Mouse (Mus musculus): Measurements from ENCODE around the gene Arhgef6. TPM values are rescaled to one million over a fixed set of nuclear protein-coding genes. Genes with fewer than 3 reads are reported as not detected.

The Arhgef6 gene
- polyA plus RNA-seq (2014; fragmentation: Illumina TruSeq; extraction: RNeasy Lipid Tissue Mini Kit (QIAGEN cat#74804); ENCODE audit: low replicate concordance): 22.1 TPM

DNA sequence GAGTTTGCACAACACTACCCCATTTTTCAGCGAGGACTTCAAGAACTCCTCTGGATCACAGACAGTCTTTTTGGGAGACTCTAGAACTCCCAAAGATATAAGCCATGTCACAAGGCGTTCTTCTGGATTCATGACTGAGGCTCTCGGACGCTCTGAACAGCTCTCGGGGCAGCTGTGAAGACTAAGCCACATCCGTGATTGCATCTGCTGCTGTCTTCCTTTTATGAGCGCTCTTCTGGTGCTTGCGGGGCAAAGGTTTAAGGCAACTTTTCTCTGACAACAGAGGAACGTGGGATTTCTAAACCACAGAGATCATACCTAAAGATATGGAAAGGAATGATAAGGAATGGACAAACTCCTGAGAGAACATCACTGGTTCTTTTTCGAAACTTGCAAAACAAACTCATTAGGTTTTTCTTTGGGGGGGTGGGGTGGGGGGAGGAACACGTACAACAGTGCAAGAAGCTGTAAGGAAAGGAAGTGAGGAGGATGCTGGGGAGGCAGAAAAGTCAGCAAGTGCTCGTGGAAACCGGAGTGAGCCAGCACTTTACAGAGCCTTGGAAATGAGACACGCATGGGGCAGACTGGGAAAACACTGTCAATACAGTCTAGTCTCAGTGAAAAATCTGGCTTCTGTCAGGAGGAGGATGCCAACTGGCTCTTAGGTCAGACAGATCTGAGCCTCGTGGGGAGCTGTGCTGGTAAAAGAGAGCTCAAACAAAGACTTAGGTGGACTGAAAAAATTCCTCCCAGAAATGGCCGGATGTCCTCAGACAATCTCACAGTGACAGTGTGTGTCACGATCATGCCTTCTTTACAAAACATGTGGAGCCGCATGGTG is at the start of gene Arhgef6:
TSS of gene Arhgef6 (minus strand) at position 359 of the 841 bp plus-strand sequence.

DNA sequence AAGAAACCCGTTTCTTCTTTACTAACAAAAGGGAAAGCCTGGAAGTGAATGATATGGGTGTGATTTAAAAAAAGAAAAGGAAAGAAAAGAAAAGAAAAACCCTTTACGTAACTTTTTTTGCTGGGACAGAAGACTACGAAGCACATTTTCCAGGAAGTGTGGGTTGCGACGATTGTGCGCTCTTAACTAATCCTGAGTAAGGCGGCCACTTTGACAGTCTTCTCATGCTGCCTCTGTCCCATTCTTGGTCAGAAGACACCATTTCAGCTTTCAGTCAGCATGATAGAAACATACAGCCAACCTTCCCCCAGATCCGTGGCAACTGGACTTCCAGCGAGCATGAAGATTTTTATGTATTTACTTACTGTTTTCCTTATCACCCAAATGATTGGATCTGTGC is 126.7 kb downstream of the Arhgef6 start, which contains the start of gene Cd40lg:
TSS of gene Cd40lg (plus strand) at position 268 of the 400 bp plus-strand sequence.

Other genes with a start within 250 kb of the Arhgef6 start
- 0.48 TPM for gene Cd40lg, start 126.6 kb downstream of the Arhgef6 start, polyA plus RNA-seq (2014; fragmentation: Illumina TruSeq; extraction: RNeasy Lipid Tissue Mini Kit (QIAGEN cat#74804); ENCODE audit: low replicate concordance)
- 64.4 TPM for gene Rbmx, start 54.3 kb upstream of the Arhgef6 start, polyA plus RNA-seq (2014; fragmentation: Illumina TruSeq; extraction: RNeasy Lipid Tissue Mini Kit (QIAGEN cat#74804); ENCODE audit: low replicate concordance)
- not detected for gene Gm364, start 70.4 kb upstream of the Arhgef6 start, polyA plus RNA-seq (2014; fragmentation: Illumina TruSeq; extraction: RNeasy Lipid Tissue Mini Kit (QIAGEN cat#74804); ENCODE audit: low replicate concordance)
- gene Gpr101, start 165.0 kb upstream of the Arhgef6 start, polyA plus RNA-seq (2014; fragmentation: Illumina TruSeq; extraction: RNeasy Lipid Tissue Mini Kit (QIAGEN cat#74804); ENCODE audit: low replicate concordance): not detected